Mouse (Mus musculus): ENCODE results near the gene Il12a. TPM values are rescaled to one million over a fixed set of nuclear protein-coding genes. Genes with fewer than 3 reads are reported as not detected.
"Not testable (repeated sequence)": the region's sequence is repeated elsewhere in the genome, so short reads cannot be mapped to it uniquely, and the experiment has no call there.

The Il12a gene
- polyA plus RNA-seq, 1 experiment from 2014 or later, result 0.32 TPM

DNA sequence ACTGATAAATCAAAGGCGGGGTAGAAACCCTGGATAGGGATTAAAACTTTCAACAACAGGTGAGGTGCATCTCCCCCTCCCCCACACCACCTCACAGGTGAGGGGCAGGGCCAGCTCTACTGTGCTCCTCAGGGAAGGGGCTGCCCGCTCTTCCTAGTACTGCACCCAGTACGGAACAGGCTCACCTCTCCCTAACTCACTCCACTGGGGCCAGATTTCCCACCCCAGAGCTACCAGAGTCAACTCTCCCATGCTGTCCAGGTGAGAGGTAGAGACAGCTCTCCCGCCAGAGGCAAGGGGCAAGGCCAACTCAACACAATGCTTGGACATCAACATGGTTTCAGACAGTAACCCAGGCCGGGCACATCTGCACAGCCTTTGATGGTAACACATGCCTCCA is 21.1 kb downstream of the Il12a start:
- Histone ChIP-seq H3K4me3 (replicated peaks; ENCODE audit: low read length) (no peak overlapping the region), H3K9ac (replicated peaks; ENCODE audit: low read depth, low read length) (no peak overlapping the region), H3K4me1 (replicated peaks; ENCODE audit: control insufficient read depth, insufficient read depth, low read length) (no peaks in the 10 kb centered on the region), H3K27ac (ENCODE audit: low read length) (no peak overlapping the region), H3K4me2 (ENCODE audit: low read length) (no peak overlapping the region), H3K36me3 (ENCODE audit: control insufficient read depth, insufficient read depth) (no peaks in the 10 kb centered on the region), H3K9me3 (ENCODE audit: control insufficient read depth, low read length) (peaks cover 3% of the 10 kb centered on the region; the same call in 1 of the 2 replicates), H3K27me3 (replicated peaks; ENCODE audit: control insufficient read depth, insufficient read depth, low read length) (no peaks in the 10 kb centered on the region)
- no peak for ATAC-seq
- WGBS, result 88% methylated on average over 5 of the region's 5 CpGs

DNA sequence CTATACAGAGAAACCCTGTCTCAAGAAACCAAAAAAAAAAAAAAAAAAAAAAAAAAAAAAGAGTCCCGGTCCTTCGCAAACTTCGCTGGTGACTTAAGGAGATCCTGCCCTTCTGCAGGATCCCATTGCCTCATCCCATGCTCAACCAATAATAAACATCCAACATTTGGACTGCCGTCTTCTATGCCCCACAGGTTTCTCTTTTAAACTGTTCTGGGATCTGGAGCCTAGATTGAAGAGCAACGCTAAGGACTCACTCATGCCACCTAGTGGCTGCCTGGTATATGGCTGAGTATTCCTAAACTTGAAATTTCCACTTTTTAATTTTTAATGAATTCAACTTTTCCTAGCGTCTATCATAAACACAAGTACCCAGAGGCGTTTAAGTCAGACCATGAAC is 23.1 kb downstream of the Il12a start:
- peak; percentile 34; the same call in 1 of the 2 replicates for ATAC-seq
- no peak overlapping the region for H3K9ac ChIP-seq (replicated peaks; ENCODE audit: low read depth, low read length)
- peaks cover 3% of the 10 kb centered on the region; the same call in 1 of the 2 replicates for H3K9me3 ChIP-seq (ENCODE audit: control insufficient read depth, low read length)
- no peak overlapping the region for H3K27ac ChIP-seq (ENCODE audit: low read length)
- H3K4me3 ChIP-seq (replicated peaks; ENCODE audit: low read length), result no peak overlapping the region
- peak overlapping the region; percentile 22; the same call in 1 of the 2 replicates for H3K4me2 ChIP-seq (ENCODE audit: low read length)
- no peaks in the 10 kb centered on the region for H3K27me3 ChIP-seq (replicated peaks; ENCODE audit: control insufficient read depth, insufficient read depth, low read length)
- no peaks in the 10 kb centered on the region for H3K4me1 ChIP-seq (replicated peaks; ENCODE audit: control insufficient read depth, insufficient read depth, low read length)
- WGBS, result 16% methylated on average over 7 of the region's 7 CpGs
- H3K36me3 ChIP-seq (ENCODE audit: control insufficient read depth, insufficient read depth), result no peaks in the 10 kb centered on the region

DNA sequence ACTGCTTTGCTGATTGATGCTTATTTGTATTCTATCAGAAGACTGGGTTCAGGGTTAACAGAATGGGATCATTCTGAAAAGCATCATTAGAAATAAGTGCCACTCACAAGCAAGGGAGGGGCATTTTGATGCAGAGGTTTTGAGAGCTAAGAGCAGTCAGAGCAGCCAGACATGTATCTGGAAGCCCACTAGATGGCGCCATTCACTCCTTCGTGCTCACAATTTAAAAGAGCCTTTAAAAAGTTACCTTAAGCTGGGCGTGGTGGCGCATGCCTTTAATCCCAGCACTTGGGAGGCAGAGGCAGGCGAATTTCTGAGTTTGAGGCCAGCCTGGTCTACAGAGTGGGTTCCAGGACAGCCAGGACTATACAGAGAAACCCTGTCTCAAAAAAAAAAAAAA is 26.9 kb downstream of the Il12a start:
- WGBS, result 40% methylated on average over 5 of the region's 5 CpGs
- H3K27ac ChIP-seq (ENCODE audit: low read length); H3K4me3 ChIP-seq (replicated peaks; ENCODE audit: low read length); H3K27me3 ChIP-seq (replicated peaks; ENCODE audit: control insufficient read depth, insufficient read depth, low read length); H3K9me3 ChIP-seq (ENCODE audit: control insufficient read depth, low read length); H3K4me1 ChIP-seq (replicated peaks; ENCODE audit: control insufficient read depth, insufficient read depth, low read length); H3K9ac ChIP-seq (replicated peaks; ENCODE audit: low read depth, low read length); H3K4me2 ChIP-seq (ENCODE audit: low read length); H3K36me3 ChIP-seq (ENCODE audit: control insufficient read depth, insufficient read depth): not testable (repeated sequence)
- peak; percentile 27; the same call in 1 of the 2 replicates for ATAC-seq

DNA sequence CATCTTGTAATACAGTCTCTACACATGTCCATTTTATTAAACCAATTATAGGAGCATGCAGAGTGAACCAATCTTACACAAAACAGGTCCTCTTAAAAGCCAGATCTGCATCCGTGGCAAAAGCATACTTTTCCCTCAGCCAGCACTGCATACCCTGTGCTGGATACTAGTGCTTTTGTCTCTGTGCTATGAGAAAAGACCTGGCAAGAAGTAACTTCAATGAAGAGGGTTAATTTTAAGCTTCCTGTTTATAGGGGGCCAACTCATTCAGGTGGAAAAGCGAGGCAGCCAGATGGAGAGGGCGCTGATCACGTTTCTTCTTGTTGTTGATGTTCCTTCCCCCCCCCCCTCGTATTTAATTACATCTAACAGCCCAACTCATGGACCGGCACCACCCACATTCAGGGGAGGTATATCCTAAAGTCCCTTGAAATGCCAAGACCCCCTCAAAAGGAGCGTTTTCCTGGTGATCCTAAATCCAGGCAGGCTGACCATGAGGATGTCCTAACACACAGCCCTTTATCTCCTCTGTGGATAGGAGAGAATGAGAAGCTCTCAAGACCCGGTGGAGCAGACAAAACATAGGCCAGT is 28.9 kb downstream of the Il12a start:
- Histone ChIP-seq H3K27ac (ENCODE audit: low read length) (no peak overlapping the region), H3K4me3 (replicated peaks; ENCODE audit: low read length) (no peak overlapping the region), H3K4me2 (ENCODE audit: low read length) (no peak overlapping the region), H3K4me1 (replicated peaks; ENCODE audit: control insufficient read depth, insufficient read depth, low read length) (no peaks in the 10 kb centered on the region), H3K9me3 (ENCODE audit: control insufficient read depth, low read length) (no peaks in the 10 kb centered on the region), H3K36me3 (ENCODE audit: control insufficient read depth, insufficient read depth) (no peaks in the 10 kb centered on the region), H3K27me3 (replicated peaks; ENCODE audit: control insufficient read depth, insufficient read depth, low read length) (no peaks in the 10 kb centered on the region), H3K9ac (replicated peaks; ENCODE audit: low read depth, low read length) (no peak overlapping the region)
- 49% methylated on average over 8 of the region's 8 CpGs for WGBS
- no peak for ATAC-seq

DNA sequence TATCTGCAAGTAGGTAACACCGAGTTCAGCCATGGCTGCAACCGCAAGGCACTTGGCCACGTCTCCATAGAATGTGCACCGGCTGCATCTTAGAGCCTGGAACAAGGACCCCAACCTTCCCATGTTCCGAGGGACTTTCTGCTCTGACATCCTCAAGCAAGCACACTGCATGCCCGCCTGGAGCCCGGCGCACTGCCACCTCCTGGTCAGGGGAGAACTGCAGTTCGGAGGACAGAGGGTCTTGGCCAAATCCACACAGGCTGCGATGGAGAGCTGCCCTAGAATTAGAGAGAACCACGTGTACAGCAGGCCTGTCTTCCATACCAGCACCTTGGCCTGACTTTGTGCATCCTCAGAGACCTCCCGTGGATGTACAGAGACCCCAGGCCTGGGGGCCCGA is 29.8 kb downstream of the Il12a start:
- no peak overlapping the region for H3K4me3 ChIP-seq (replicated peaks; ENCODE audit: low read length)
- H3K4me1 ChIP-seq (replicated peaks; ENCODE audit: control insufficient read depth, insufficient read depth, low read length), result no peaks in the 10 kb centered on the region
- no peak overlapping the region for H3K4me2 ChIP-seq (ENCODE audit: low read length)
- no peak overlapping the region for H3K9ac ChIP-seq (replicated peaks; ENCODE audit: low read depth, low read length)
- H3K36me3 ChIP-seq (ENCODE audit: control insufficient read depth, insufficient read depth), result no peaks in the 10 kb centered on the region
- ATAC-seq, result peak; percentile 62
- no peaks in the 10 kb centered on the region for H3K9me3 ChIP-seq (ENCODE audit: control insufficient read depth, low read length)
- H3K27me3 ChIP-seq (replicated peaks; ENCODE audit: control insufficient read depth, insufficient read depth, low read length), result no peaks in the 10 kb centered on the region
- no peak overlapping the region for H3K27ac ChIP-seq (ENCODE audit: low read length)
- 34% methylated on average over 13 of the region's 13 CpGs for WGBS

DNA sequence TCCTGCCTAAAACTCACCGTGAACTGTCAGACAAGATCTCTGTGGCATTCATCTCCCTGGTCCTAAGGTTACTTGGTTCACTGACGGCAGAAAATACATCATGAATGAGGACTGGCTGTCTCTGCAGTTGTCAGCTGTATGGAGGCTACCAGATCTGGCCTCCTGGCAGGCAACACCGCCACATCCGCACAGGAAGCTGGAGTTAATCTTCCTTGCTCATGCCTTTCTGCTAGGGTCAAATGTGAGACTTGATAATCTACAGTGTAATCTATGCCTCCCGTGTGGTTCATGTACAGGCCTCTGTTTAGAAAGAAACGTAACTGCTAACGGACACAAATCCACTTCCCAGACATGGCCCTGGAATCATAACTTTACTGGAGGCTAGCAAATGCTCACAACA is 51.5 kb downstream of the Il12a start:
- no peak for ATAC-seq
- Histone ChIP-seq H3K9me3 (ENCODE audit: control insufficient read depth, low read length) (no peaks in the 10 kb centered on the region), H3K4me3 (replicated peaks; ENCODE audit: low read length) (no peak overlapping the region), H3K27ac (ENCODE audit: low read length) (no peak overlapping the region), H3K36me3 (ENCODE audit: control insufficient read depth, insufficient read depth) (no peaks in the 10 kb centered on the region), H3K4me1 (replicated peaks; ENCODE audit: control insufficient read depth, insufficient read depth, low read length) (peaks cover 2% of the 10 kb centered on the region; the same call in 1 of the 2 replicates), H3K27me3 (replicated peaks; ENCODE audit: control insufficient read depth, insufficient read depth, low read length) (no peaks in the 10 kb centered on the region), H3K4me2 (ENCODE audit: low read length) (no peak overlapping the region), H3K9ac (replicated peaks; ENCODE audit: low read depth, low read length) (no peak overlapping the region)
- WGBS, result 91% methylated on average over 7 of the region's 7 CpGs

DNA sequence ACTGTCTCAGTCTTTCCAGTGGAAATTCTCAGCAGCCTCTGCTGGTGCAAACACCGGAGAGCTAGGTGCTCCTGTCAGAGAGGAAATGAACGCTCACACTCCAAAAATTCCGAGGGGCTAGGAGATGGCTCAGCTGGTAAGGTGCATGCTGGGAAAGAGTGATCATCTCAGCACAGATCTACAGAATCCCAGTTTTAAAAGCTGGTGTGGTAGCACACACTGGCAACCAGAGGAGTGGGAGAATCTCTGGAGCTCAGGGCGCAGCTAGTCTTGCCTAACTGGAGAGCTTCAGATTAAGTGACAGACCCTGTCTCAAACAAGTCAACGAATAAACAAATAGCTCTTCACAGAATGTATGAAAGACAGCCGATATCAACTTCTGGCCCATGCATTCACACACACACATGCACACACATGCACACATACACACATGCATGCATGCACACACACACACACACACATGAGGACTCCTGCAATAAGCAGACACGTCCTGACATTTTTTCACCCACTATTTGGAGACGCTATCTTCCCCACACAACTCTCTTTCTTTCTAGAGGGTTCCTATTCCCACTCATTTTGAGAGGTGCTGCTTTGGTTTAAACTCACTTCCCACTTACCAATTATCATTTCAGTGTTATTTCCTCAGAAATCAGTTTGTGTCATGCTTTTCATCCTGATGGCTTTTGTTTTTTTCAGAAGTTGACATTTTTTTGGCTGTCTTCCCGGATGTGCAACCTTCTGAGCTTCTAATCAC is 52.5 kb downstream of the Il12a start:
- Histone ChIP-seq H3K9me3 (ENCODE audit: control insufficient read depth, low read length) (no peaks in the 10 kb centered on the region), H3K27me3 (replicated peaks; ENCODE audit: control insufficient read depth, insufficient read depth, low read length) (no peaks in the 10 kb centered on the region), H3K4me2 (ENCODE audit: low read length) (no peak overlapping the region), H3K4me1 (replicated peaks; ENCODE audit: control insufficient read depth, insufficient read depth, low read length) (peaks cover 2% of the 10 kb centered on the region; the same call in 1 of the 2 replicates), H3K4me3 (replicated peaks; ENCODE audit: low read length) (no peak overlapping the region), H3K9ac (replicated peaks; ENCODE audit: low read depth, low read length) (no peak overlapping the region), H3K27ac (ENCODE audit: low read length) (0 out of 2 replicates have a peak overlapping the region, but pooled peaks have one; percentile 23), H3K36me3 (ENCODE audit: control insufficient read depth, insufficient read depth) (no peaks in the 10 kb centered on the region)
- 59% methylated on average over 9 of the region's 9 CpGs for WGBS
- ATAC-seq, result peak; percentile 77

DNA sequence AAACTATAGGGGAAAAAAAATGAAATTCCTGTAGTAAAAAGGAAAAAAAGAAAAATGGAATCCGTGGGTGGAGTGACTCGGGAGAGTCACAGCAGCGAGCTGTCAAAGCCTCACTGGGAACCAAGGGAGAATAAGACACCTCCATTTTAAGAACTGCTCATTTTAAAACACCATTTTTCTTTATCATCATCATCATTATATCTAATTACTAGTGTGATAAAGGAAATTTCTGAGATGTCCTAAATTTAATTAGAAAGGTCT is 53.0 kb downstream of the Il12a start:
- Histone ChIP-seq H3K4me3 (replicated peaks; ENCODE audit: low read length) (no peak overlapping the region), H3K9ac (replicated peaks; ENCODE audit: low read depth, low read length) (no peak overlapping the region), H3K27me3 (replicated peaks; ENCODE audit: control insufficient read depth, insufficient read depth, low read length) (no peaks in the 10 kb centered on the region), H3K4me2 (ENCODE audit: low read length) (no peak overlapping the region), H3K4me1 (replicated peaks; ENCODE audit: control insufficient read depth, insufficient read depth, low read length) (peaks cover 2% of the 10 kb centered on the region; the same call in 1 of the 2 replicates), H3K9me3 (ENCODE audit: control insufficient read depth, low read length) (no peaks in the 10 kb centered on the region), H3K36me3 (ENCODE audit: control insufficient read depth, insufficient read depth) (no peaks in the 10 kb centered on the region), H3K27ac (ENCODE audit: low read length) (no peak overlapping the region; the same call in 1 of the 2 replicates)
- ATAC-seq, result peak; percentile 67
- WGBS, result 20% methylated on average over 3 of the region's 3 CpGs

DNA sequence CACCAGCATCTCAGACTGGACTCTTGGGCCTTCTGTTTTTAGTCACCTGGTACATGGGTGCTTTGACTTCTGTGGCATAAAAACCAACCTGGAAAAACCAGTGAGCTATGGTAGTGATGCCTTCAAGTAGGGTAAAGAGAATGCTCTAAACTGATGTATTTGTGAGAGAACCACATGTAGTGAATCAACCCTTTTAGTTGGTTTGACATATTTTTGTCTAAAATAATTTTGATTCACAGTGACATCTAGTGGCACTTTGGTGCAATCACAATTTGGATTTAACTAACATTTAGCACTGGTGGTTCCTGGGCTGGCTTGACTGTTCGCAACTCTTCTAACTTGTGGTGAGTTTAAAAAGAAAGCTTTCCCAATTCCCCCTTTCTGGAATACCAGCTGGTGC is 53.7 kb downstream of the Il12a start:
- peak overlapping the region; percentile 16; the same call in 1 of the 2 replicates for H3K27ac ChIP-seq (ENCODE audit: low read length)
- H3K4me1 ChIP-seq (replicated peaks; ENCODE audit: control insufficient read depth, insufficient read depth, low read length), result peaks cover 2% of the 10 kb centered on the region; the same call in 1 of the 2 replicates

More for the DNA sequence above, 53.7 kb downstream of the Il12a start:
- no peaks in the 10 kb centered on the region for H3K36me3 ChIP-seq (ENCODE audit: control insufficient read depth, insufficient read depth)
- no peak overlapping the region for H3K4me2 ChIP-seq (ENCODE audit: low read length)
- peak; percentile 51 for ATAC-seq
- no peaks in the 10 kb centered on the region for H3K27me3 ChIP-seq (replicated peaks; ENCODE audit: control insufficient read depth, insufficient read depth, low read length)
- no peak overlapping the region for H3K9ac ChIP-seq (replicated peaks; ENCODE audit: low read depth, low read length)
- no peak overlapping the region for H3K4me3 ChIP-seq (replicated peaks; ENCODE audit: low read length)
- no peaks in the 10 kb centered on the region for H3K9me3 ChIP-seq (ENCODE audit: control insufficient read depth, low read length)
- 74% methylated on average over 1 of the region's 1 CpGs for WGBS

Measured in forebrain, embryonic 16.5 days (tissue).